Mouse (Mus musculus) layer of hippocampus, adult 11-12 months (tissue): ENCODE measurements at regions not wholly inside any gene's neighbourhood (a gene's known extent, or its start where the extent isn't known, plus 50 kb on each side); places are given as distances from the start of the nearest gene placed in this dataset.

Source experiments
- DNase-seq: peaks from one replicate; pipeline ENCODE4 v3.0.0; 2022; ENCODE audit warnings: low spot score

DNA sequence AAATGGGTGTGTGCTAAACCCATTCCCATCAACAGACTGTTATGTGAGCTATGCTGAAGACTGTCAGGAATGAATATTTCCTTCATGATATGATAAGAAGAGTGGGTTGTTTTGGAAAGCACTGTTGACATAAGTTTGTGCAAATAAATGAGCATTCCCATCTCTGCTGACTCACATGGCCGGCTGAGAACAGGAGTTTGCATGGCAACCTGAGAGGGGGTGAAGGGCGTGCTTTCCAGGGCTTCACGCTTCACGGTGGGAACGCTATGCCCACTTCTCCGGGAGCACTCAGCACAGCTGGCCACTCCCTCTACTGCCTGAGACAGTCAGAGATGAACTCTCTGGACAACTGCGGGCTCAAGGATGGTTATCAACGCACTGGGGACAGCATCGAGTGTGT is 348.9 kb upstream of the Slc24a5 start:
- no peak for DNase-seq

GRCm38 (mm10) chr2:124719820-124720478 is 348.0 kb upstream of the Slc24a5 start:
- DNase-seq, result no peak

GRCm38 (mm10) chr2:124720593-124721445 is 347.1 kb upstream of the Slc24a5 start:
- DNase-seq, result peak; percentile 38

- DNase-seq, result no peak
These were observed 343.8 kb upstream of the Slc24a5 start for GRCm38 (mm10) chr2:124724171-124724570.

- DNase-seq, result no peak
These were observed 343.0 kb upstream of the Slc24a5 start for GRCm38 (mm10) chr2:124724827-124725480.

GRCm38 (mm10) chr2:124727979-124728378 is 339.9 kb upstream of the Slc24a5 start:
- DNase-seq, result peak; percentile 18

DNA sequence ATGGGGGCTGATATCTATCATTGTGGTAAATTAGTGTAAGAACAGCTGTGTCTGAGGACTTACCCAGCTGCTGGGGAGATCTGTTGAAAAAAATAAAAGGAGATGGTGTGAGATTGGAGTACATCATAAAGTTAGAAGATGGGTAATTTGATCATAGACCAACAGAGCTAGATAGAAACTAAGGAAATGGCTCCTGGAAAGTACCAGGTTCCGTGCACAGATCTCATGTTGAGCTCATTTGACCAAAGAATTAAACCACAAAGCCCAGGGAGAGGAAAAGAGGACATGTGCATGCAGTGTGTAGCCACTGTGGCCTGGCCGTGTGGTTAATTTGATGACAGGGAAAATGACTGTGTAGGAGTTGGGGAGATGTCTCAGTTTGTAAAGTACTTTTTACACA is 335.3 kb upstream of the Slc24a5 start:
- DNase-seq, result no peak

DNA sequence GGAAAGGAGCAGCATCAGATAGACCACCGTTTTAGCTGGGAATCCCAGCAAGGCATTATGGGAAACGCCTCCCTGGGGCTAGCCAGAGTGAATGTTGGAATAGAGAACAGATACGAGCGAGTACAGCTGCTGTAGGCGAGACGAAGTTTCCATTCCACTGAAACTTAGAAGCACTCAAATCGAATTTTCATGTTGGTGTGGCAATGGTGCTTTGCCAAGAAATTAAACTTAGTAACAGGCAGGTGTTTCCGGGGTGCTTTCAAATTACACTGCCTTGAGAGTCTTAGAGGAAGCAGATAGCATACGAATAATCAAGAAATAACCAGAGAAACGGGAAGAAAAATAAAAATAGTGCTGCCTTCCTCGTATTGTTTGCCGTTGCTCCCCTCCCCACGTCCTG is 327.1 kb upstream of the Slc24a5 start:
- DNase-seq, result no peak

DNA sequence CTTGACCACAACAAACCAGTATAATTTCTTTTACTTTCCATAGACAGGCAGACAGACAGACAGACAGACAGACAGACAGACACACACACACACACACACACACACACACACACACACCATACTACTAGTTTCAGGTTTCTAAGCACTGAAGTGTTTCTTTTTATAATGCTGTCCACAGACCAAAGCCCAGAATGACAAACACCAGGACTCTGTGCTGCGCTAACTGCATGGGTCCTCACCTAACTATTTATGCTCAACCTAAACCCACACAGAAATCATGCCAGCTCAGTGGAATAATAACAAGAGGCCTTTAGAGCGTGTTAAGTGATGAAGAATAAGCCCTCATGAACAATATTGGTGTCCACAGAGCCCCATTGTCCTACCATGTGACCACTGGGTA is 325.0 kb upstream of the Slc24a5 start:
- no peak for DNase-seq

DNA sequence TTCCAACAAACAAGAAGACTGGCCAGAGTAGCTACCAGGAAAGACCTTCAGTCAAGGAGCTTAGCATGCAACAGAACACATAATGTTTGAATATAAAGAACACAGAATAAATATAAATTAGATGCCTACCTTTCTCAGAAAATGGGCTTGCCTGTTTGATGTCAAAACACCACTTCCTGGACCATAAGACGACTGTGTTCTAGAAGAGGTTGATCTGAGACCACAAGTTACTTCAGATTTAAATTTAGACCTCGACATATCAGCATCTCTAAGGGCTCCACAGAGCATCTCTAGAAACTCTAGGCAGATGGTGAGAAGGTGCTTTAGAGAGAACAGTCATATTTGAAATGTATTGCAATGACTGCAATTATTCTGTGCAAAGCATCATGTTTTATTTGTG is 322.9 kb upstream of the Slc24a5 start:
- DNase-seq, result no peak

DNA sequence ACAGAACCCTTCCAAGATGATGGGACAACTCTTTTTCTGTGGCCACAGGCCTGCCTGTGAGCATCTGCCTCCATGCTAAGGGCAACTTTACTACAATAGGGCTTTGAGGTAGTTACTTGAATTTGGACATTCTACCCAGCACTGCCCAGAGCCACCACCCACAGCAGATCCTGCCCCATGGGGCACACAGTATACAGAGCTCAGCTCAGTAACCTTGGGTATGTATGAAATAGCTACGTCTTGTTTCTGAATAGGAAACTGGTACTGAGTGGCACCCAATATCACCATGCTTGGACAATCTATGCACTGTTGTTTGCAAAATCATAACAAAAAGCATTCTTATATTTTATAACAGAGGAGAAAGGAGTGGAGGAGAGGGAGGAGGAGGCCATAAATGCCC is 320.8 kb upstream of the Slc24a5 start:
- peak; percentile 17 for DNase-seq

DNA sequence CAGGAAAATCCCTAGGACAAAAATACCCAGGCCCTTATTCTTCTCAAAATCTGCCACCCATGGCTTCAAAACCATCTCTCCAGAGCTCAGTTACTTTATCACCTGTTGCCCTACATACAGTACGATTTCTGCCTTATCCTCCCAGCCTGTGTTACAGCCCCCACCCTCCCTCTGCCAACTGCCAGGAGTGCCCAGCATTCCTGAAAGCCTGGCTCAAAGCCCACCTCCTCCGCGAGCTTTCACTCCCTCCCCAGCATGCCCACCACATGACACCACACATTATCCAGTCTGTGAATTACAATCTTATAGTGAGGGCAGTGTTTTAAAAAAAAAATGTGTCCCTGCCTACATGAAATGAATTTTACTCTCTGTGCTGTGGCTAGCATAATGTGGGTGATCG is 320.3 kb upstream of the Slc24a5 start:
- peak; percentile 29 for DNase-seq

GRCm38 (mm10) chr2:124751832-124752231 is 316.1 kb upstream of the Slc24a5 start:
- no peak for DNase-seq

DNA sequence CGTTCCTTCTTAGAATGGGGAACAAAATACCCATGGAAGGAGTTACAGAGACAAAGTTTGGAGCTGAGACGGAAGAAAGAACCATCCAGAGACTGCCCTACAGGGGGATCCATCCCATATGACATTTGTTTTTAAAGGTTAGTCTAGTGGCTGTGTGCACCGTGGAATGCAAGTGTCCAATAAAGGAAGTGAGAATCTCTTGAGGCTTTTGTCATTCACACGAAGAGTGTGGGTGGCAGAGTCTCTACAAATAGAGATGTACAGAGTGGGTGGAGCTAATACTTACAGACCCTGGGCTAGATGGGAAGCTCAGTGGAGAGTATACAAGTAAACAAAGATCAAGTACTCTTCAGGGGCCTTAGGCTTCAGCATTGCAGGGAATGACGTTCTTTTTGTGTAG is 314.2 kb upstream of the Slc24a5 start:
- DNase-seq, result no peak

DNA sequence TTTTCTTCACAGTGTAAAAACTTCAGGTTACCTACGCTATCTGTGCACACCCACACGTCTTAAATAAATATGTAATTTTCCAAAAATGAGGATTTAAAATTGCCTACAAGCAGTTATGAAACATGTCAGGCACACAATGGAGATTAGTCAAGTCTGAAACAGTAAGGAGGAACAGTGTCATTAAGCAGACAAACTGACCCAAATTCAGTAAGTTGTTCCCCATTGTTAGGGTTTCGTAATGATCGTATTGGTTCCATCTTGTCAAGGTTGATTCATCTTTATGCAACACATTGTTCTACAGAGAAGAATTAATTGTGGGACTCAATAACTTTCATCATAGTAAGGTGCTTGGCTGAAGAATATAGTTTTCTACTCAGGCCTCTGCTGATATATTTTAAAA is 312.7 kb upstream of the Slc24a5 start:
- no peak for DNase-seq

- no peak for DNase-seq
These were observed 308.9 kb upstream of the Slc24a5 start for GRCm38 (mm10) chr2:124758992-124759391.

- DNase-seq, result no peak
These were observed 304.3 kb upstream of the Slc24a5 start for GRCm38 (mm10) chr2:124763650-124764049.

DNA sequence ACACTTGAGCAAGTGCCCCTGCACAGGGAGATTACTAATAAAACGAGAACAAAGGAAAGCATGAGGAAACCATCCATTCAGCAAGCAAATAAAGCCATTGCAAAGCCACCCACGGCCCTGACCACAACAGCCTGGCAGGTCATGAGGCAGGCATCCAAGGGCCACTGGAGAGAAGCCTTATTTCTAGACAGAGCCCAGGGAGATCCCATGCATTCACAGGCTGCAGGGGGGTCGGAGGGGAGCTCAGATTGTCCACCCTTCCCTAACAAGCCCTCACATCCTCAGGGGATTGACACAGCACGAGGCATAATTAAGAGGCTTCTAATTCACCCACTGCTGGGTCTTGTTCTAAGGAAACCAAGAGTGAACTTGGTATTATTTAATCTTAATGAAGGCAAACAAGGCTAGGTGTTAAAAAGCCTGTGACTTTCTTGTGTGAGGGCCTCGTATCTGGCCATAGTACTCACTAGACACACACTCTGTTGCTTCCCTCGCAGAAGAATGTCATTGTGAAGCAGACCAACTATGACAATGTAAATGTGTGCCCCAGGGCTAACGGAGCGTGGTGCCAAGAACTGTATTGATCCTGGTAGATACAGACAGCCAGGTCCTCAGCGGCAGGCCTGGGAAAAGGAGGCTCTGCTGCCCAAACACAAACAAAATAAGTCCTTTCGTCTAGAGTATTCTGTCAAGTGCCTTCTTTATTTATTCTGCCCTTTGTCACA is 303.6 kb upstream of the Slc24a5 start:
- DNase-seq, result no peak

DNA sequence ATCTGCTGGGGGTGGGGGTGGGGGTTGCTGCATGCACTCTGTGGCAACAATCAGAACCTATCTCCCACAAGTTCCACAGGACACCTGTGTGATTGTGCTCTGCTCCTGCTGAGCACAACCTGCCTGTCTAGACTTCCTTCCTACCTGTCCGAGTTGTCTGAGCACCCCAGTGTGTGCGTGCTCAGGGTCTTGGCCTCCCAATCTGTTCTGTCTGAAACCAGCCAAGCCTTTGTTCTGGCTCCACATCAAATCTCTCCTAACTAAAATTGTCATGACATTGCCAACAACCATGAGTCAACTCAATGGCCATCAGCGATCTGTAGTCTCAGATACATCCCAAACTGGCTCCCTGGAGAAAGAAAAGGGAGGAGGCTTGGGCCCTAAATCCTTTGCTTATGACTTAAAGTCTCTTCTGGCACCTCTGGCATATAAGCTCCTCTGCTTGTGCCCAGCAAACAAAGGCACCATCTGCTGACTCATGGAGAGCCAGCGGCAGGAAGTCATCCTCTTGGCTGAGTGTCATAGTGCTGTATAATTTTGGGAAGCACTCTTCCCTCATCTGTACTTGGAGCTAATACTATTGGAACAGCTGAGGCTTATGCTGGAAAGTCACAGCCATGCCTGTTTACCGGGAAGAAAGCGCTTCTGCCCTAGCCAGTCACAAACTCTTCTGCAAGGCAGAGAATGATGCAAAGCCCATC is 298.5 kb upstream of the Slc24a5 start:
- no peak for DNase-seq

- DNase-seq, result no peak
These were observed 297.9 kb upstream of the Slc24a5 start for GRCm38 (mm10) chr2:124770028-124770427.

GRCm38 (mm10) chr2:124772055-124772708 is 295.7 kb upstream of the Slc24a5 start:
- no peak for DNase-seq
